Mouse (Mus musculus) spleen, embryonic (tissue): ENCODE data around the gene Pla2g5.

Experiments used
- CTCF ChIA-PET: fragments of 350-600 bp; sonication (Branson Sonifier 250); formaldehyde crosslinking; loops from one replicate; lab custom pipeline; 2022; lab: Charles Lee

Pla2g5 gene

DNA sequence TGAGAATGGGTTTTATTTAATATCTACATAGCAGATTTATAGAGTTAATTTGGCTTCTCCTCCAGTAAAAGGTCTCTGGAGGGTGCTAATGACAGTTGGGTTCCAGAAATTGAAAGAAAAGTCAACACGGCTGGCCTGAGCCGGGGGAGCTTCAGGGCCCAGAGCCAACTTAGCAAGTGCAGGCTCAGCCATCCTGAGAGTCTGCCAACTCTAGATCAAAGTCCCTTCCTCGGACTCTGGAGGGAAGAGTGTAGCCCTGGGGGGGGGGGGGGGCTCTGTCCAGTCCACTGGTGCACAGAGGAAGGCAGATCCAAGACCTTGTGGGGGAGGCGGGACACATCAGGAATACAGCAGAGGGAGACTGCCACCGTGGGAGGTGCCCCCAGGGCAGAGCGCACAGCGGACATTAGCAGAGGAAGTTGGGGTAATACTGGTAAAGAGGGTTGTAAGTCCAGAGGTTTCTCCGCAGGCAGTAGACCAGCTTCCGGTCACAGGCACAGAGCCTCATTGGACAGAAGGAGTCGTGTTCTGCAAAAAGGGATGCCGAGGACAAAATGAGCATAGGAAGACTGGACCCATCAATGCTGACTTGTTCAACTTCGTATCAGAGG, 63.0 kb downstream of the Pla2g5 start:
- CTCF ChIA-PET = no interaction called here

DNA sequence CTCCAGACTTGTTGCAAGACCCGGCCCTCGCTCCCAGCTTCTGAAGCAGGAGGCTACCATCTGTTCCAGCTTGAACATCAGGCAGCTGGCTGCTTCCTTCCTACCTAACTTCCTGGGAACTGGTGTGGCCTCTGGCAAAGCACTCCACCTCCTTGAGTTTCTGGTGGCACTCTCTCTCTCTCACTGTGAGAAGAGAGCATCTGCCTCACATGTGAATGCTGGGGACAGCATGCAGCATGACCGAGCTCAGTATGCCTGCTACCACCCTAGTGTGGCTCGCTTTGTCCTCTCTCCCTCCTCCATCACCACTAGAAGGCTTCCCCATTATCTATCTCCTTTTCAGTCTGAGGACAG, 66.1 kb downstream of the Pla2g5 start:
- CTCF ChIA-PET = no interaction called here

- CTCF ChIA-PET = no interaction called here
Observed at GRCm38 (mm10) chr4:138796513-138797216, 66.6 kb downstream of the Pla2g5 start.

GRCm38 (mm10) chr4:138794344-138794743, 68.9 kb downstream of the Pla2g5 start:
- CTCF ChIA-PET = no interaction called here

DNA sequence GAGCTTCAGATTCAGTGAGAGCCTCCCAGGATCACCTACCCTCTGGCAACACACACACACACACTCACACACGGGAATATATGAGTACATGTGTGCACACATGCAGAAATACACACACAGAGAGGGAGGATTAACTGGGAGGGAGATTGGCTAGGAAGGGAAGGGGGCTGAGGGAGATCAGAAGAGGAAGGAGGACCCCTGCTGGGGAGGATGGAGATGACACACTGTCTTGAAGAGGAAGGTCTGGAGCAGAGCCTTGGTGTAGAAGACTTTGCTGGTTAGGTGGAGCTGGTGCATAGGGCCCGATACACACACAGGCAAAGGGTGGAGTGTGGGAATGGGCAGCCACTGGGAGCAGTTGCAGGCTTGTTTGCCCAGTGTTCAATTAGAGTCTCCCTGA, 70.0 kb downstream of the Pla2g5 start:
- CTCF ChIA-PET = no interaction called here

- CTCF ChIA-PET = no interaction called here
Observed at GRCm38 (mm10) chr4:138792599-138792998, 70.7 kb downstream of the Pla2g5 start.

- CTCF ChIA-PET = no interaction called here
Observed at GRCm38 (mm10) chr4:138791452-138791851, 71.8 kb downstream of the Pla2g5 start.

GRCm38 (mm10) chr4:138788381-138788780, 74.9 kb downstream of the Pla2g5 start:
- CTCF ChIA-PET = no interaction called here

DNA sequence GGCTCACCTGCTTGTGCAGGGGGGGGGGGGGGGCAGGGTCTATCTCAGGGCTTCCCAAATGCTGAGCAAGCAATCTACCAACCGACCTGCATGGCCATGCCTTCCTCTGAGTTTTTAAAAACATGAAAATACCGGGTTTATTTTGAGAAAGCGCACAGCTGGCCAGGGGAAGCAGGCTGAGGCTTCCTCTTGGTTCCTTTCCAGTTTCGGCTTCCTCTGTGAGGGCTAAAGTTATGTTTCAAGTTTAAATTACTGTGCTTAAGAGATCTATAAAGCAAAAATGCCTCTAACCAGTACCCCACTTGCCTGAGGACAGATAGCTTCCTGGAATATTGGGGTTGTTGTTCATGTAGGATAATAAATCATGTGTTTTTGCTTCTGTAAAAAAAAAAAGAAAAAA, 77.1 kb downstream of the Pla2g5 start:
- CTCF ChIA-PET = no interaction called here

GRCm38 (mm10) chr4:138785721-138786120, 77.6 kb downstream of the Pla2g5 start:
- CTCF ChIA-PET = no interaction called here

GRCm38 (mm10) chr4:138782098-138782497, 81.2 kb downstream of the Pla2g5 start:
- CTCF ChIA-PET = no interaction called here

DNA sequence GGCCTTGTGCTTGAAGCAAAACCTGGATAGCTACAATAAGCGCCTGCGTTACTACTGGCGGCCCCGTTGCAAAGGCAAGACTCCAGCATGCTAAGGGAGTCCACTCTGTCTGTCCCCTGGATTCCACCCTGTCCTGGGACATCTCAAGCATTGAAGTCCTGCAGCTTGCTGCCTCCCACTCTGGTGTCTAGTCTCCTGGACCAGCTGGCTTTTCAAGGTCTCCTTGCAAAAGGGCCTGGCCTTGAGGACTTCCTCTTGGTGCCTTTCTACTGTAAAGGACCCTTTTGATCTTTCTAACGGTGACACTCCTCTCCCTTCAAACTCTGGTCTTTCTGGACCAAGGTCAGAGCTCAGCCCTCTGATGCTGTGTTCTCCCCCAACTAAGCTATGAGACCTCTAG, 83.0 kb downstream of the Pla2g5 start:
- CTCF ChIA-PET = no interaction called here

DNA sequence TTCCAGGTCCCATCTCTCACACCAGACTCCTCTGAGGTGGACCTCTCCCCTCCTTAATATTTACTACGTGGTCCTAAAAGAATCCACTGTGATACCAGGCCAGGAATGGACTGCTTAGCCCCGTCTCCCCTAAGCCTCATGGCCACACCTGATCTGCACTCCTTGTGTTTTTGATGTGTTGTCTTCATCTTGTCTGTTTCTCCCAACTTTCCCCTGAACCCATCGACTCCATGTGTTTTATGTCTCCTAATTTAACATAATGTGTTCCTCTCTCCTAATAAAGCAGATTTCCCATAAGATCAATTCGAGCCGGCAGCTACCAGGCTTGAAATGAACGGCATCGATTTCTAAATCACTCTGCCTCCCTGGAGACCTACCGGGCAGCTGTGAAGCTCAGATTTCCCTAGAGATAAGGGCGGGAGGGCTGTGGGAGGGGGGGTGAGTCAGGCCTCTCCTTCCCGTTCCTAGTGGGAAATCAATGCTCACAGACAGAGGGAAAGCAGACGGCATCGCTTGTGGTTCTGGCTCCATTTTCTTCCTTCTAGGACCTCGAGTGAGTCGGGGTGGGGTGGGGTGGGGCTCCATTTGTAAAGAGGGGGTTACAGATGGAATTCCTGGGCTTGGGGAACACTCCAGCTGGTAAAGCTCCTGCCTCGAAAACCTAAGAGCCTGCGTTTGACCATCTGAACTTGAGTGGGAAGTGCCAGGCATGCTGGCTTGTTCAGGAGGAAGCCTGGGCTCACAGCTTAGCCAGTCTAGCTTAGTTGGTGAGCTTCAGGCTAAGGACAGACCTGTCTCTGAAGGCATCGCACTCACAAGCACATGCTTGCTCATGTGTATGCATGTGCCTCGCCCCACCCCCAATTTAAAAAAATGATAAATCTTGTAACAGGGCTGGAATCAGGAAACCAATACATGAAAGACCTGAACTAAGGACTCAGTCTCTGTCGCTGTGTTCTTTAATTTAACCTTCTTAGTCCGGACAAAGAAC, 85.6 kb downstream of the Pla2g5 start:
- CTCF ChIA-PET = no interaction called here

GRCm38 (mm10) chr4:138775435-138775834, 87.8 kb downstream of the Pla2g5 start, which contains the start of gene Pla2g2d:
TSS of gene Pla2g2d (plus strand) at chr4:138775735.
- CTCF ChIA-PET = no interaction called here

- CTCF ChIA-PET = no interaction called here
Observed at GRCm38 (mm10) chr4:138772386-138772785, 90.9 kb downstream of the Pla2g5 start.

- CTCF ChIA-PET = no interaction called here
Observed at GRCm38 (mm10) chr4:138771970-138772369, 91.3 kb downstream of the Pla2g5 start.

DNA sequence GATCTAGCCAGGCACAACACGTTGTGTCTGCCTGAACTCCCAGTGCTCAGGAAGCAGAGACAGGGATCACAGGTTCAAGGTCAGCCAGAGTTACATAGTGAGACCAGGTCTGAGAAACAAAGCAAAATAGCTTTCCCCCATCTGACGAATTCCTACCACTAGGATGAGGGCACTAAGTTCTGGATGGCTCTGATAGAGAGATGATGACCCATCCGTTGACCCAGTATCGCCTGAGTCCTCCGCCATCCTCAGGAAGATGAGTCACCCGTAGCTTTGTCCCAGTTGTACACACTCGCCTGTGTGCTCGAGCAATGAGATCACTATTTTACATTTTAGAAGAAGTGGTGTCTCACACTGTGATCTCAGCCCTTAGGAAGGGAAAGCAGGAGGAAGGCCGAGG, 101.0 kb downstream of the Pla2g5 start:
- CTCF ChIA-PET = no interaction called here

GRCm38 (mm10) chr4:138757416-138757815, 105.9 kb downstream of the Pla2g5 start, which contains the start of gene Pla2g2f:
TSS of gene Pla2g2f (minus strand) at chr4:138757626.
- CTCF ChIA-PET = no interaction called here

- CTCF ChIA-PET = no interaction called here
Observed at GRCm38 (mm10) chr4:138755983-138756382, 107.3 kb downstream of the Pla2g5 start.

GRCm38 (mm10) chr4:138755439-138755838, 107.8 kb downstream of the Pla2g5 start:
- CTCF ChIA-PET = no interaction called here

DNA sequence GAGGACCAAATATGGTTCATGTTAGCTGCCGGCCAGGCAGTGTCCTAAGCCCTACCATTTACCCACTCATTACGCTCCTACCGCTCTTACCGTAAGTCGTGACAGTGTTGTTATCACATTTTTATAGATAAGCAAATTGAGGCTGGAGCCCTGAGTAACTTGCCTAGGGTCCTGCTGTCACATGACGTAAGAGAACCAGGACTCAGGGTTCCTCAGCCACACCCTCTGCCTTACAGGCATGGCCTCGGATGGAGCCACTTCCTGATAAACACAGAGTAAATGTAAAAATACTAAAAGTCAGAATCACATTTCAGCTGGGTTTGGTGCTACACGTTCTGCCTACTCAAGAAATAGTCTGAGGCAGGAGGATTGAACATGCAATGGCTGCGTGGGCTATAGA, 108.8 kb downstream of the Pla2g5 start:
- CTCF ChIA-PET = no interaction called here

GRCm38 (mm10) chr4:138753608-138754007, 109.7 kb downstream of the Pla2g5 start:
- CTCF ChIA-PET = no interaction called here
